Mouse (Mus musculus) ES-CJ7 (cell line): ENCODE measurements around the gene 4931428L18Rik.

ENCODE experiments used
- DNase-seq: peaks from one replicate; pipeline ENCODE4 v3.0.0; 2011; ENCODE audit warnings: low read depth, low spot score

4931428L18Rik gene

GRCm38 (mm10) chr1:31152799-31153426 lies 69.6 kb downstream of the 4931428L18Rik start:
- DNase-seq, result peak; percentile 30

- no peak for DNase-seq
Measured at GRCm38 (mm10) chr1:31150546-31150945, 71.9 kb downstream of the 4931428L18Rik start.

- no peak for DNase-seq
Measured at GRCm38 (mm10) chr1:31149671-31150070, 72.8 kb downstream of the 4931428L18Rik start.

GRCm38 (mm10) chr1:31143571-31143970 lies 78.9 kb downstream of the 4931428L18Rik start:
- no peak for DNase-seq

GRCm38 (mm10) chr1:31142288-31143094 lies 80.0 kb downstream of the 4931428L18Rik start:
- no peak for DNase-seq

GRCm38 (mm10) chr1:31138387-31138786 lies 84.1 kb downstream of the 4931428L18Rik start:
- DNase-seq, result no peak

GRCm38 (mm10) chr1:31113466-31113865 lies 109.0 kb downstream of the 4931428L18Rik start:
- DNase-seq, result no peak

- DNase-seq, result no peak
Measured at GRCm38 (mm10) chr1:31107961-31108360, 114.5 kb downstream of the 4931428L18Rik start.

- DNase-seq, result peak; percentile 55
Measured at GRCm38 (mm10) chr1:31102863-31103657, 119.4 kb downstream of the 4931428L18Rik start.

- DNase-seq, result no peak
Measured at GRCm38 (mm10) chr1:31102280-31102679, 120.2 kb downstream of the 4931428L18Rik start.

- no peak for DNase-seq
Measured at GRCm38 (mm10) chr1:31097208-31097607, 125.3 kb downstream of the 4931428L18Rik start.

- DNase-seq, result no peak
Measured at GRCm38 (mm10) chr1:31096466-31096793, 126.1 kb downstream of the 4931428L18Rik start.

- DNase-seq, result no peak
Measured at GRCm38 (mm10) chr1:31095706-31096465, 126.6 kb downstream of the 4931428L18Rik start.

- DNase-seq, result no peak
Measured at GRCm38 (mm10) chr1:31094792-31095191, 127.7 kb downstream of the 4931428L18Rik start.

- DNase-seq, result no peak
Measured at GRCm38 (mm10) chr1:31093939-31094338, 128.5 kb downstream of the 4931428L18Rik start.

GRCm38 (mm10) chr1:31088686-31089085 lies 133.8 kb downstream of the 4931428L18Rik start:
- no peak for DNase-seq

GRCm38 (mm10) chr1:31072523-31073370 lies 149.7 kb downstream of the 4931428L18Rik start:
- DNase-seq, result no peak

- DNase-seq, result no peak
Measured at GRCm38 (mm10) chr1:31071209-31071608, 151.3 kb downstream of the 4931428L18Rik start.

GRCm38 (mm10) chr1:31064817-31065740 lies 157.4 kb downstream of the 4931428L18Rik start:
- DNase-seq, result no peak
